Mouse (Mus musculus) cerebellum, adult 11-12 months (tissue): ENCODE data around the gene Ttll1.
"Not testable (repeated sequence)": the region's sequence is repeated elsewhere in the genome, so short reads cannot be mapped to it uniquely, and the experiment has no call there.

Source experiments
- DNase-seq: peaks from one replicate; pipeline ENCODE4 v3.0.0; 2022

The Ttll1 gene

DNA sequence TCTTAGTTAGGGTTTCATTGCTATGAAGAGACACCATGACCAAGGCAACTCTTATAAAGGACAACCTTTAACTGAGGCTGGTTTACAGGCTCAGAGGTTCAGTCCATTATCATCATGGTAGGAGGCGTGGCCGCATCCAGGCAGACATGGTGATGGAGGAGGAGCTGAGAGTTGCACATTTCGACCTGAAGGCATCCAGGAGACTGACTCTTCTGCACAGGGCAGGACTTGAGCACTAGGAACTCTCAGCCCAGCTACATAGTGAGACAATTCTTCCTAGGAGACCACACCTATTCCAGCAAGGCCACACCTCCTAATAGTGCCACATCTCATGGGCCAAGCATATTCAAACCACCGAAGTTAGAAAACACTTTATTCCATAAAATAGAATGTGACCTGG is 30.9 kb downstream of the Ttll1 start:
- DNase-seq: no peak

DNA sequence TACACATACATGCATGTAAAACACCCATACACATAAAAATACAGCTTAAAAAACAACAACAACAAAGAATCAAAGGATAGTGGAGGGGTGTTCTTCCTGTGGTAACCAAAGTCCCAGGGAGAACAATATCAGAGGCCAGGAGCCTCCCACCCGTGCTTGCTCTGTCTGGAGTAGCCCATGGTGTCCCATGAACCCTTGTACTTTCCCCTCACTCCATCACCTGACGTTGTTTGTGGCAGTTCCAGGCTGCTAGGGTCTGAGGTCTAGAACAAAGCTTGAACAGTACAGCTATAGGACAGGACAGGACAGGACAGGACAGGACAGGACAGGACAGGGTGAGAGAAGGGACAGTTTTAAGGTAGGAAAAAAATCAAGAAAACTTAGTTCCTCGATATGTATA is 32.6 kb downstream of the Ttll1 start:
- no peak for DNase-seq

DNA sequence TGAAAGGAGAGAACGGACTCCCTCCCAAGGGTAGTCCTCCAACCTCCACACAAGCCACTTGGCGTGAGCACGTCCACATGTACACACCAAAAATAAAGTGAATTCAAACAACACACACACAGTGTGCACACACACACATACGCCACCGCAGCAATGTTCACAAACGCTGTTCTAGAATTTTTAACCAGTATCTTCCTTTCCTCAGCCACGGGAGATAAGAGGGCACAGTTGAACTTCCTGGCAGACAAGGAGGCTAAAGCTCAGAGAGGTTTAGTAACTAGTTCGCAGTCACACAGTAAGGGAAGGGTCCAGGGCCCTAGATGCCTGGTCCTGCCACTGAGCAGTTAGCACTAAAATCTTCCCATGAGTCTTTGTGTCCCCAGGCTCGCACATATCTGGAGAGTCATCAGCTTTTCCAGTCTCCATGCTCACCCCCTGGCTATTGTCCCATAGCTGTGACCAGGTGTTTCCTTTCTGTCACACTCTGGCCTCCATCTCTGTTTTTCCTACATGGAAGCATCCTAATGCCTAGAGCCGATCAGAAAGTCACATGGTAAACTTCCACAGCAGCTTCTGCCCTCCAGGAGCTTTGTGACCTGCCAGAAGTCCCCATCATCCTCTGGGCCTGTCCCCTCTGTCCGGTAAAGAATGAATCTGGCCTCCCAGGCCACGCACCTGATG is 34.0 kb downstream of the Ttll1 start:
- no peak for DNase-seq

DNA sequence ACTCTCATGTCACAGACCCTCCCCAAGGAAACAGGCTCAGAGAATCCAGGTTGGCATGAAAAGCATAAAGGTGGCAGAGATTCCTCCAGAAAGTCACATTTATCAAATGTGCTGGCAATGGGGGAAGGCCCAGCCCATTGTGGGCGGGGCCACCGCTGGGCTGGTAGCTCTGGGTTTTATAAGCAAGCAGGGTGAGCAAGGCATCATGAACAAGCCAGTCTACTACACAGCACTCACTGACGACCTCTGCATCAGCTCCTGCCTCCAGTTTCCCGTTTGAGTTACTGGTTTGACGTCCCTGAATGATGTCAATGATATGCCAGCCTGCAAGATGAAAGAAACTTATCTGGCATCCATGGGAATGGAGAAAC is 36.2 kb downstream of the Ttll1 start:
- DNase-seq: no peak

DNA sequence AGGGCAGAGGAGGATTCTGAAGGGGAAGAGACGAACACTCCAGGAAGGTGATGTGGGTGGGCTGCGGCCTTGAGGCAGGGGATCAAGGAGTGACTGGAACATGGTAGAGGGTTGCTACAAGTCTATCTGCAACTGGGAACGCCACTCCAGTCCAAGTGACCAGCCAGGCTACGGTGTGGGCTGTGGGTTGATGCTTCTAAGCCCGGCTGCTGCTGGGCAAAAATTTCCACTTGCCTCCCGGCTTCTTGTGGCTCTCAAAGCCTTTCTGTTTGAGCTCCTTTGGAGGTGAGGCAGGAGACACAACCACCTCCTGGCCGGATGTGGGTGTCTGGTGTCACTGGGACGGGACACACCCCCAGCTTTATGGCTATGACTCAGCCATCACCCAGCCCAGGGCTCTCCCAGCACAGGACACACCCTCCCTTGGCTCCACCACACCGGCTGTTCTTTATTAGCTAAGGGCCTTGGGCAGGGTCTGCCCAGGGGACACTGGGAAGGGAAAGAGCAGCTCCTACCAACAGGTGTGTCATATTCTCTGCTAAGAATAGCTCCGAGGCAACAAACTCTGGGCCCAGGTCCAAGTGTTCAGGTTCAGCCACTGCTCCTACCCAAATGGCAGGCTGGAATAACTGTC is 36.7 kb downstream of the Ttll1 start:
- DNase-seq: no peak

DNA sequence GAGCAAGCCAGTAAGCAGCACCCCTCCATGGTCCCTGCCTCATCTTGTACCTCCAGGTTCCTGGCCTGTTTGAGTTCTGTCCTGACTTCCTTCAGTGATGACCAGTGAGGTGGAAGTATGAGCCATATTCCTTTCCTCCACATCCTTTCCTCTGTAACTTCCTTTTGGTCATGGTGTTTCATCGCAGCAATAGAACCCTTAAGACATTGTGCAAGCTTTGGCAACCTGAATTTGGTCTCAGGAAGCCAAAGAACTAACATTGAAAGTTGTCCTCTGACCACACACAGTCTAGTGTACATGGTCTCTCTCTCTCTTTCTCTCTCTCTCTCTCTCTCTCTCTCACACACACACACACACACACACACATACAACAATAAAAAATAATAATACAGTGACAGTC is 37.4 kb downstream of the Ttll1 start:
- no peak for DNase-seq

DNA sequence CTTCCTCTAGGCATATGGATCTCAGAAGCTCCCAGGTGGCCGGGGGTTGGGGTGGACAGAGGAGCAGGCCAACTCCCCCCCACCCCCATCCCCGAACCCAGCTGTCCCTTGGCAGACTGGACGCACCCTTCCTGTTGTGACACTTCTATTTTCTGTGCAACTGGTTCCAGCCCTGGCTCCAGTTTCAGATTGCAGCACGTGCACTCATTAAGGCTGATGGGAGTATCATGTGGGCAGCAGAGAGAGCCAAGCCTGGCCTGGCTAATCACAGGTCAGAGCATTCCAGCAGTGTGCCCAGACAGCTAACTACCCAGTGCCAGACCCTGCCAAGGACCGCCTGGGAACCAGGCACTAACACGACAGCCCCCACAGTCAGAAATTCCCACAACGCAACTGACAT is 39.2 kb downstream of the Ttll1 start:
- no peak for DNase-seq

DNA sequence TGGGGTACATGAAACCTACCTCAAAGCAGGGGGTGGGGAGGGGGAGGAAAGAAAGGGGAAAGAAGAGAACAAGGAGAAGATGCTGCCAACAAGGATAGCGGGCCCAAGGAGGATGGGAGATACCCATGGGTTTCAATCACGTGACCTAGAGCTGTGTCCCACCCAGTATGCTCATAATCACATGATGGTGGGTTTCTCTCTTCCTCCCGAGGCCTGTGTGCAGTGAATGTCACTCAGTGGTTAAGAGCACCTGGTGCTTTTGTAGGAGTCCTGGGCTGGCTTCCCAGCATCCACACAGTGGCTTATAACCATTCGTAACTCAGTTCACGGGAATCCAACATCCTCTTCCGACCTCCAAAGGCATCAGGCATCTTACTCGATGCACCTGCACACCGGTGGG is 40.2 kb downstream of the Ttll1 start:
- no peak for DNase-seq

DNA sequence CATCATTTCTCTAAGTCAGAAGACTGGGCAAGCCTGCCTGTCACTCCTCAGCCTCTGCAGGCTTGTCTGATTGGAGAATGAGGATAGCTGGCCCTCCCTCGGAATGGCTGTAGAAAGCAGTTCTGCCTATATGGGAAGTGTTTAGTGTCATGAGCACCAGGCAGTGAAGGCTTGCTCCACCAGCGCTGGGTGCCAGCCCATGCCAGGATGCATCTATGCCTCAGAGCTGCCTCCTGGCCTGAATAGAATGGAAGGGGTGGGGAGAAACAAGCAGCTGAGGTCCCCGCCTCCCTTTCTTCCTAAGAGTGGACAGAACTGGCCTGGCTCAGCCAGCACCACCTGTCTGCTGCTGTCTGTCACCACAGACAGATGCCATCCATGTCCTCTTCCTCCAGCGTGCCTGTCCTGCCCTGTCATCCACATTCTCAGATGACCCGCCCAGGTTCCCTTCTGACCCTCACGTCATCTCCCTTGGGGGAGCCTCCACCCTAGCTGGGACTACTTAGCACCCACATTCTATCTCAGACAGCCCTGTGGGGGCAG is 41.3 kb downstream of the Ttll1 start:
- no peak for DNase-seq

DNA sequence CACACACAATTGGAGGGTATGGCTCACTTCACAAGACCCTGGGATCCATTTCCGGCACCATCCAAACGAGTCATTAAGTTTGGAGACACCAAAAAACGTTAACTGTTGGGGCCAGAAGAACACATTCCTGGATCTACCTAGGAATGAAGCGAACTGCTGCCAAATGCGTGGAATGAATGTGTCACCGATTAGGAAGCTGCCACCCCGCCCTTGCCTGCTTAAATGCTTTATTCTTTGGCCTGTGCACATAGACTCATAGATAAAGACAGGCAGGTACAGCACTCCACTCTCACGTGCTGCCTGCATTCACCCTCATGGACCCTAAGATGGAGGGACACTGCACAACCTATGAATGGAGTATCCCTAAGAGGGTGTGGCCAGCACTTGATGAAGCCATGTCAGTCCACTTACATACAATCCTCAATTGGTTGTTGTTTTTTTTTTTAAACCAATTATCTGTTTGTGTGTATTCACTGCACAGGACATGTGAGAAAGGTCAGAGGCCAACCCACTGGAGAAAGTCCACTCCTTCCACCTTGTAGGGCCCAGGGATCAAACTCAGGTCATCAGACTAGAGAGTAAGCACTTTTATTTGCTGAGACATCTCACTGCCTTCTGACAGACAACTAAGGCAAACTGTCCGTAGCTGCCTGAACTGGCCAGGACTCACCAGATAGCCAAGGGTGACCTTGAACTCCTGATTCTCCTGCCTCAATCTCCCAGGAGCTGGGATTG is 43.3 kb downstream of the Ttll1 start:
- DNase-seq: no peak

DNA sequence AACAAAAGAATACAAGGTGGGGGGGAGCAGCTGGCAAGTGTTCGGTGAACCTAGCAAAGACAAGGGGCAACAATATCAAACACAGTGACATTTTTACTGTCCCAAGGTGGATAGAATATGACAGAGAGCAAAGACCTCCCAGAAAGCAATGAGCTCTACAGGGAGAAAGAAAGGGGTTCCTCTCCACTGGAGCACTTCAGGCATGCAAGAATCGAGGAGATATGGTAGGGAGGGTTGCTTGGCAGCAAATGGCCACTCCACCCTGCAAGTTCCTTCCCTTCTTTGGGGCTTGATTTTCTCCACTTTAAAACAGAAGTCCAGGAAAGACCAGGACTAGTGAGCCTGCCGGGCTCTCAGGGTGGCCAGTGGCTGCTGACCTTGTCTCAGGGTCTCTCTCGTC is 44.4 kb downstream of the Ttll1 start:
- no peak for DNase-seq

DNA sequence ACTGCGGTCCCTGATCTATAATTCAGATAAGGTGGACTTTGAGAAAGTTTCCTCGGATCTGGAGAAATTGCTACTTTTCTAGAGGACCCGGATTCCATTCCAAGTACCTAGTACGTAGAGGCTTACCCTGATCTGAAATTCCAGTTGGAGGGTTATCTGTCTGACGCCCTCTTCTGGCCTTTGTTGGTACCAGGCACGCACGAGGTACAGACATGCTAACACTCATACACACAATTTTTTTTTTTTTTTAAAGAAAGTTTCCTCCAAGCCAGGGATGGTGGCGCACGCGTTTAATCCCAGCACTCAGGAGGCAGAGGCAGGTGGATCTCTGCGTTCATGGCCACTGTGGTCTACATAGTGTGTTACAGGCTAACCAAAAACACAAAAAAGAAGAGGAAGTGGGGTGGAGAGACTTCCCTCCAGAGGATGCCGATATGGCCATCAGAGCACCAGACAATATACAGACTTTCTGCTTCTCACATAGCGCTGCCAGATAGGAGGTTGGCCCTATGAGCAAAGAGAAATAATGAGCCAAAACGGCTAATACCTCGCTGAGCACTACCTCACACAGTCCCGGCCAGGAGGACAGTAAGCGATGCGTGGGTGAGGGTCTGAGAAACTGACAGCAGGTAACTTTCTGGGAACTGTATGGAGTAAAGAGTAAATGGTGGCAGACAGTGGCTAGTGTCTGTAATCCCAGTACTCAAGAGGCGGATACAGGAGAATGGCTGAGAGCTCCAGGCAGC is 45.6 kb downstream of the Ttll1 start:
- no peak for DNase-seq

DNA sequence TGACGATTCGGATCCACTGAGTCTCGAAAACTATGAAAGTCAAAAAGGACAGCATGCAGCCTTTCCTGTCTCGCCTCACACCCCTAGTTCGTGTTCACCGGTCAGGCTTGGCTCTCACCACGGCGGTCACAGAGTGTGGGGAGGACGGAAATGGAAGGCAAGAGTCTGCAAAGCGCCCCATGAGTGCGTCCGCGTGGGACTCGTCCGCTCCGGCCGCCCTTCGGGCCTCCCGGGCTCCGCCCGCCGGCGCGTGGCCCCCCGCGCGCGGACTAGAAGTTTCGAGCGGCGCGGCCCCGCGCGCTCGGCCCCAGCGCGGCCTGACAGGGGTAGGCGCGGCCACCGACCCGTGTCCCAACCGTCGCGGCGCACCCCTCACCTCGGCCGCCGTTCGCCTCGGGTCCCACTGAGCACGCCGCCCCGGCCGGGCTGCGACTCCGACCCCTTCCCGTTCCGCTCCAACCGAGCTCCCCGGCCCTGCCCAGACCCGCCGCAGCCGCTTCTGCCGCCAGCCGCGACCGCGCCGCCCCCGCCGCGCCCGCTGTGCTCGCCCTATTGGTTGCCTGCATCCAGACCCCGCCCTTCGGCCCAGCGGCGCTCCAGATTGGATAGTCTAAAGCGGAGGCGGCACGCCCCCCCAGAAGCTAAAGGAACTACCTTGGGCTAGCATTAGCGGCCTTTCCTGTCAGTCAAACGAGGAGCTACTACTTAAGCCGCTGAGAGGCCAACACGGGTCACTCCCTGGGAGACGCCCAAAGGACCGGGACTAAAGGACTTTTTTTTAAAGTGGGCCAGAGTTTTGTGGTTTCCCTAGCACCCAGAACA is 46.4 kb downstream of the Ttll1 start, which contains the start of gene Pacsin2:
Pacsin2 (minus strand) TSS at position 524 of the 822 bp plus-strand sequence.
- peak; percentile 76 for DNase-seq

DNA sequence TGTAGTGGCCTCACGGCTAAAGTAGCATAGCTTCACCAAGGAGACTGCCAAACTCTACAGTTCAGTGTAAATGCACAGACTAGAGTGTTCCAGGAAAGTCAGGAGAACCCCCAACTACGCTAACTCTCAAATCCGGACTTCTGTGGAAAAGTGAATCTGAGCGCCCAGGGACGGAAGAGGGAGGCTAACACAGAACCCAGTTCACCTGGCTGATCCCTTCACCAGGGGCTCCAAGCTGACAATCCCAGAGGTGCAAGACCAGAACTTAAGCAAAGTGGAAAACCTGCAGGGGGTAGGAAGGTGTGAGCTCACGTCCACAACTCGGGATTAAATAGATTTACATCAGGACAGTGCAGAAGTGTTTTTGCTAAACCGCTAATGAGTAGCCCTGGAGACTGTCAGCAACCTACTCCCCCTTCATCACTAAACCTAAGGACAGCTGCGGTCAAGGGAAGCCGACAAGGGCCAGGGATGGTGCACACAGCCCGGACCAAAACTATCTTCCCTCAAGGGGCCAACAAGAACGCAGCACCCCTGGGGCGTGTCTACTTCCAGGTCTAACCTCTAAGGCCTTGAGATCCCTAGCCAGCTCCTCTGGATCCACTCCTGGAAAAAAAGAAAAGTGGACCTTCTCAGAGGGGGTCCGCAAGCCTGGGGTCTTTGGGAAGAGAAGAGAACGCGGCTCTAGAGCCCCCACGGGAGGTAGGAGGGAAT is 47.2 kb downstream of the Ttll1 start:
- no peak for DNase-seq

DNA sequence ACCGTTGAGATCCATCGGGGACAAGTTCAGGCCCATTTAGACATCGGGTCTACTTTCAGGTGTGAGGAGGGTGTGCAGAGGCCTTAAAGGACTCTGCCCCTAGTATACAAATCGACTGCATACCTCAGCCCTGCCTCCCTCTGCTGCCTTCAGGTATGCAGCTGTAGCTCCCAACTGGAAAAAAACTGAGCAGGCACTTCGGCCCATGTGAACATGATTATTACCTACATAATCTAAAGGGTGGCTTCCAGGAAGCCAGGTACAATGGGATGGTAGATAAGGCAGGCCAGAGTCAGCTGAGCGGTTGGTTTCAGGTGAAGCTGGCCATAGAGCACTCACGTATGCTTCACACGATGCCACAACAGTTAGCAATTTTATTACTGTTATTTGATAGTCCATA is 48.3 kb downstream of the Ttll1 start:
- not testable (repeated sequence) for DNase-seq

DNA sequence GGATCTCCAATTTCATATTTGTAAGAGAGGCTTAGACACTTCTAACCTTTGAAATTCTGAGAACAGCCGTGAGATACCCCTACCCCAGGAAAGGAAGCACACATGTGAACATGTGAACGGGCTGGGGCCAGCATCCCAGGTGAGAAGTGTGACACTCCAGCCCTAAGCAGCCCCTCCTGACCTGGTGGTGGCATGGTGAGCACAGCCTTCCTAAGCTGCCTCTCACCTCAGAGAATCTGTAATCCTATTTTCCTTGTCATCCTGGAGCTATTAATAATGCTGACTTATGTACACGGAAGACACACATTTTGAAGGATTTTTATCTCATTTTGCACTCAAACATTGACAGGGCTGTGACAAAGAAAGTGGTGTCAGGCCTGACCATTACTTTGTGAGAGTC is 49.8 kb downstream of the Ttll1 start:
- DNase-seq: no peak

DNA sequence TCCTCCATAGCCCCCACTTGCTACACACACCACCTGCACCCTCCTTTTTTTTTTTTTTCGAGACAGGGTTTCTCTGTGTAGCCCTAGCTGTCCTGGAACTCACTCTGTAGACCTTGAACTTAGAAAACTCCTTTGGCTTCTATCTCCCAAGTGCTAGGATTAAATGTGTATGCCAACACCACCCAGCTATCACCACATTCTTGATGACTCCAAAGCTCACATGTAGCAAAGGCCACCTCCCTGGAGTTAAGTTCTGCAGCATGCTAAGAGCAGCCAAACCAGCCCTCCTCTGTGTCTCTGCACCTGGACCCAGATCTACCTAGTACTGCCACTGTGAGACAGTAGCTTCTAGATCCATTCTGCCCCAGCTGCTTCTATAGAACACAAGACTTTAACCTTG is 53.2 kb downstream of the Ttll1 start:
- no peak for DNase-seq

DNA sequence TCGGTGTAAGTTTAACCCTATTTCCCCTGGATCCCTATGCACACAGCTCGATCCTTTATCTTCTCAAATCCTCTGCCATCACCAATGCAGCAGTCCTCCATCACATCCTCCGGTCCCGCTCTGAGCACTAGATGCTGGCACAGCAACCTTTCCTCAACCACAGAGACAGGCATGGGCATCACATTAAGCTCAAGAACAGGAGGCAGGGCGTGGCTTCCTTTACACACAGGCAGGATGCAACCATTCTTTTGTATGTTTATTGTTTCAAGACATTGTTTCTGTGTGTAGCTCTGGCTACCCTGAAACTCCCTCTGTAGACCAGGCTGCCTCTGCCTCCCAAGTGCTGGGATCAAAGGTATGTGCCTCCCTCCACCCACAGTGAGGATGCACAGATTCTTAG is 55.1 kb downstream of the Ttll1 start:
- no peak for DNase-seq

DNA sequence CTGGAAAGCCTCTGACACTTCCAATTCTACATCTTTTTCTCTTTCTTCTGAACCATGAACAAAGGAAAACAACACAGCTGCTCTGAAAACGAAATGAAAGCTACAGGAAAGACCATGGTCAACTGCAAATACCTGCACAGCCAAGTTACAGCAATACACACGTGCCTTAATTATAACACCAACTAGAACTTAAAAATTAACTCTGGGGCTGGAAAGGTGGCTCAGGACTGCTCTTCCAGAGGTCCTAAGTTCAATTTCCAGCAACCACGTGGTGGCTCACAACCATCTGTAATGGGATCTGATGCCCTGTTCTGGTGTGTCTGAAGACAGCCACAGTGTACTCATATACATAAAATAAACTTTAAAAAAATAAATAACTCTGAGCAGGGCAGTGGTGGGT is 55.7 kb downstream of the Ttll1 start:
- no peak for DNase-seq

DNA sequence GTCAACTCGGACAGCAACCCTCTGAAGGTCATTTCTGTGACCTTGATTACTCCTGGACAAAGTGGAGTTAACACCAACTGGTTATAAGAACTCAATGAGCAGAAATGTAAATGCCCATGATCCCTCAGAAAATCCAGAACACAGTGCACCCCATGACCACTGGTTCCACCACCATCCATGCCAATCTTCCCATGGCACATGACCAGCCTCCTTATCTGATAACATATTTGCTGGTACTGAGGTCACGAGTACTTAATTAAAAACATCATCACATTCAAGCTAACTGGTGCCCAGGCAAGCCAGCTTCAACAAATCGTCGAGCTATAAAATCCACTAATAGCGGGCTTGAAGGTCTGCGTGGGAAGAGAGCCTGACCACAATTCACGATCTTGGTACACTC is 56.3 kb downstream of the Ttll1 start:
- no peak for DNase-seq

DNA sequence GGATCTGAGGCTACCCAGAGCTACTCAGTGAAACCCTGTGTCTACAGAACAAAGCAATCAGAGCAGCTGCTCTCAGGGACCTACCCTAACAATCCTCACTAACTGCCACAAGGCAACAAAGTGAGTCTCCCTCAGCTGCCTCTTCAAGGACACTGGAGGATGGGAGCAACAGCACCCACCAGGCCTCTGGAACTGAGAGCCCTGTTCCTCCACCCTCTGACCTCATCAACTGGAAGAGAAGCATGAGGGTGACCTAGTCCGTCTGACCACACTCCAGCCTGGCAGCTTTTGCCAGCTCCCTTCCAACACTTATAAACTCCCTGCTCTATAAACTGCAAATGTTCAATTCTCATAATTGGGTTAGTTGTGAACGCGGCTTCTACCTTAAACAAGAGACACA is 56.8 kb downstream of the Ttll1 start:
- DNase-seq: no peak
